Mouse (Mus musculus) spleen, adult 2 months (tissue): ENCODE measurements around the gene 4930519G04Rik.

Experiments
- CTCF ChIP-seq: fragments of 200-500 bp; IDR thresholded peaks from 2 replicates; pipeline ENCODE4 v1.5.1; 2011; ENCODE audit warnings: mild to moderate bottlenecking, inconsistent platforms; ENCODE audit not compliant: insufficient read depth, insufficient read length, insufficient replicate concordance; ENCODE audit errors: extremely low read depth
- POLR2A ChIP-seq: fragments of 200-500 bp; IDR thresholded peaks from 2 replicates; pipeline ENCODE4 v1.6.1; 2011; ENCODE audit warnings: low read depth, low read length, inconsistent platforms

DNA sequence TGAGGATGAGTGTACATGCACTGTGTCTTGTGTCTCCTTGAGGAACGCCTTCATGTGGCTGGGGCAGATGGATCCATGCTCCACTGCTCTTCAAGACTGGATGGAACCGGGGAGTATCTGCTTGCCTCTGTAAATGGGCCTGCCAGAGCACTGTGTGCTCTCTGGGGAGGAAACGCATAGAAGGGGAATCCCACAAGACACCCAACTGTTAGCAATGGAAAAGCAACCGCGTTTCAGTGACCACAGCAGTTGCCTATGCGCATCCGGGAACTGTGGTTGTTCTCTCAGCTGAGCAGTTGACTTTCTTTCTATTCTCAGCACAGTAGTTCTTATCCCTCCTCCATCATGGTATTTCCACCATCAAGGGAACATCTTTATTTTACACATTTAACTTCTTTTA is 11.3 kb downstream of the 4930519G04Rik start:
- TF ChIP-seq POLR2A (no peak), CTCF (no peak)
